Mouse (Mus musculus): ENCODE results near the gene Bcar3.
"Not testable (repeated sequence)": the region's sequence is repeated elsewhere in the genome, so short reads cannot be mapped to it uniquely, and the experiment has no call there.

The Bcar3 gene

DNA sequence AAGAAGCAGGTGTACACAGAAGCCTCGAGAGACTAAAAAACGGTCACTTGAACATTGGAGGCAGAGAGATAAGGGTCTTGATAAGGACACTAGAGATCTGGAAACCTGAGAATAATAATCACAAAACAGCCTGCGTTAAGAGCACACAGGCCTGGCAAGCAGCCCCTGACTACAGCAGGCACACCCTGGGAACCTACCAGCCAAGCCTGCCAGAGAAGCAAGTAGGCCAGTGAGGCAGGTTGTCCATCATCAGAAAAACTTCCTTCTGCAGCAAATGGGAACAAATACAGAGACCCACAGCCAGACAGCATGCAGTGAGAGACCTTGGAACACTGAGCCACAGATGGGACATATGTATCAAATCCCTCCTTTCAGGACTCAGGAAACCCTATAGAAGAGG lies 93.8 kb downstream of the Bcar3 start:
- no peak for DNase-seq

DNA sequence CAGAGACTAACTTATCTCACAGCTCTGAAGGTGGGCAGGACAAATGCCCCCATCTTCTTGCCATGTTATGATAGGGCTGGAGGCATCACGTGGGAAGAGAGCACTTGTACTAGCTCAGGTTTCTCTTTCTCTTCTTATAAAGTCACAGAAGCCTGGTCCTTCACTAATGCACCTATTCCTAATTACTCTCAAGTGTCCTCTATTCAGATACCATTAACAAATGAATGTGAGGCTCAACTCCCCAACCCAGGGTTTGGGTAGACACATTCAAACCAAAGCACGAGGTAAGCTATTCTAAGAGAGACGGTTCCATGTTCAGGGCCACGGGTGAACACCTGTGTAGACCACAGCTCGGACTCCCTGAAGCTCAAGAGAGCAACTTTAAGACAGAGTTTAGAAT lies 96.0 kb downstream of the Bcar3 start:
- no peak for DNase-seq

GRCm38 (mm10) chr3:122391098-122391497 lies 97.2 kb downstream of the Bcar3 start:
- DNase-seq, result no peak

- no peak for DNase-seq
These were observed 97.9 kb downstream of the Bcar3 start for GRCm38 (mm10) chr3:122391816-122392215.

- not testable (repeated sequence) for DNase-seq
These were observed 99.5 kb downstream of the Bcar3 start for GRCm38 (mm10) chr3:122393411-122393810.

- DNase-seq, result no peak
These were observed 100.0 kb downstream of the Bcar3 start for GRCm38 (mm10) chr3:122393836-122394374.

GRCm38 (mm10) chr3:122396957-122397356 lies 103.0 kb downstream of the Bcar3 start:
- no peak for DNase-seq

DNA sequence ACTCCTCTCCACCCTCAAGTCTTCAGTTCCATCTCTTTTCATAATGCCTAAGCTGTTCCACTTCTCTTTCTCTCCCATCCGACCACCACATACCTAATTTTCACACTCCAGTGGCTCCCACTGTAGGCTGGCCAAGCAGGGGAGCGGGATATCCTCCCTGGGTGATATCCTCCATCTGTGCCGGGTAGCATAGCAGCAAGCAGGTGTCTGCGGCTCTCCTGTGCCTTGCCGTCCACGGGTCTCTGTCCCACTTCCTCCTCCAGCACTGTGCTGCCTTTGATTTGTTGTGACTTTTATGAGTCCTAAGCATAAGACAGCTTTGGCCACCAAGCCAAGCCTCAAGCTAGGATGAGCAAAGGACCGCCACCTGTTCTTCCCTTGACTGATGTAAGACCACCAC lies 103.5 kb downstream of the Bcar3 start:
- DNase-seq, result no peak

DNA sequence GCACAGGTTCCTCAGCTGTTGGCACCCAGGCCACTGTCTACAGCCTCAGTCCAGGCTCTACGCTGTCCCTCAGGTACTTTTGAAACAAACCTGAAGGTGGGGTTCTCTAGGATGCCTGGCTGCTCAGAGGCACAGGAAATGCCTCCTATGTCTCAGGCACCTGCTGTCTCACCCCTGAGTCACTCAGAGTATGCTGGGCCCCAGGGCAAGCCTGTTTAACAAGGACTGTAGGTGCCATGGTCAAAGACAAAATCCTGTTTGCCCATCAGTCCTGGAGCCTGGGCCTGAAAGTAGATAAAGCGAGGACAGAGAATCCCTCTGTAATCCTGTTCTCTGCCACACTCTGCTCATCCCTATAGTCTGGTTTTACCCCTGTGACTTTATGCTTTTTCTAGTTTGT lies 107.1 kb downstream of the Bcar3 start:
- no peak for DNase-seq

DNA sequence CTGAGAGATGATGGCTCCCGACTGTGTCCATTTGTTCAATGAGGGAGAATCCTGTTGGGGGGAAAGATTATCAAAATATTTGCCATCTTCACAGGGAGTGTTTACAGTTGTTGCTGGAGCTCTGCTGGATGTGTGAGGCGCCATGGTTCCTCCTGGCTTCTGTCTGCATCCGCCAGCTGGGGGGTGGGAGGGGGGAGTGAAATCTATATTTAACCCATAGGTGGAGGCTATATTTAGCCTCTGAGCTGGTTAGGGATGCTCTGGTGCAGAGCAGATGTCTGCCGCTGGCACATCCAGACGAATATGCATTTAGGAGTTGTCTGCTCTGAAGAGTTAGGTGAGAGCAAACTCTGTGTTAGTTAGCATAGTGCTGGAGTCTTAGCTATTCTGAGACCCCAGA lies 108.2 kb downstream of the Bcar3 start:
- DNase-seq, result no peak

DNA sequence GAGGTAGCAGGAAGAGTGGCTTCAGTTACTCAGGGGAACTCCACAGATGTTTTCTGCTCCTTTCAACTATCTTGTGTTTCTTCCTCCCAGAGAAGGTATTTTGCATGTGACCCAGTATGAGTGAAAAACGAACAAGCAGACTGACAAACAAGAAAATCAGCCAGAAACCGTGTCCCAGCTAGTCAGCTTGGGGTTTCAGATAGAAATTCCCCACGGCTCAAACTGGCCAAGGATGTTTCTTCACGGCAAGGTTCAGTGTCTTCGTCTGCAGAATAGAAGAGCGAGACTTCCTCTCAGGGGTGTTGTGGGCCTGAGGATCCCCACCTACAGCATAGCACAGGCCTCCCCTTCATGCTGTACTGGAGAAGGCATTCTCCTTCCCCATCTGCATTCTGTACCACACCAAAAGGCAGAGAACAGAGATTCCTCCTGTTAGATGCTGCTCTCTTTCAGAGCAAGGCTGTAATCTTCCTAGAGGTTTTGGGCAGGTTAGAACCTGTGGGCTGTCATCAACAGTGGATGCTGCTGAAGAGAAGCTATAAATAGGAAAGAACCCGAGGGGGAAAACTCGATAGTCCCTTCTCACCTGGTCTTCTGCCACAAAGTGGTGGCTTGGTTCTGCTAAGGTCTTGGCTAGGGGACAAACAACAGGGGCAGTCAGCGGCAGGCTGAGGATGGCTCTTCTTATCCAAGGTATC lies 110.1 kb downstream of the Bcar3 start:
- DNase-seq, result no peak

DNA sequence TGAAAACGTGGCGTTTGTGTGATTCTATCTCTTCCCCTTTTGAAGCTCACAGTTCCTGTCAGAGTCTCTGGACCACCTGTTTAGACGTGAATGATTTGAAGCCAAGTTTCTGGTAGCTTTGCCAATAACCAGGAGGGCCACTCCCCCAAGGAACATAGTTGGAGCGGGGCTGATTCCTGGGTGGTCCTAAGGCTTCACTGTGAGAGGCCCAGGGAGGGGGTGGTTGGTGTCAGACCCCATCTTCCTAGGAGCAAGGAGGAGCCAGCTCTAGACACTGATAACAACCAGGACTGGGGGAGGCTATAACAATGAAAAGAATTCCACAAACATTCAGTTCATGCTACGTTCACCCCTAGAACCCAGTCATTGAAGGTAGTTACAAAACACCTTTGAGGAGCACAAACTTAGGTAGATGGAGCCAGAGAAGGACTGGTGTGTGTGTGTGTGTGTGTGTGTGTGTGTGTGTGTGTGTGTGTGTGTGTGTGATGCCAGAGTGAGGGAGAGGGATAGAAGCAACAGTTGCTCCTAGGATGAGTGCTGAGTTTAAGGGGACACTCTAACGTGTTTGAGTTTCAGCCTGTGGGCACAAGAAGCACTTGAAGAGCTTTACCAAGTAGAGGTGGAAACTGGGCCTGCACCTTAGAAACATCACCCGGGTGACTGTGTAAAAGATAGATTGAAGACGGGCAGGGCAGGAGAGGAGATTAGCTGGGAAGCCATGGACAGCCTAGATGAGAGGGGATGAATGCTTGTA lies 111.4 kb downstream of the Bcar3 start:
- DNase-seq, result no peak

DNA sequence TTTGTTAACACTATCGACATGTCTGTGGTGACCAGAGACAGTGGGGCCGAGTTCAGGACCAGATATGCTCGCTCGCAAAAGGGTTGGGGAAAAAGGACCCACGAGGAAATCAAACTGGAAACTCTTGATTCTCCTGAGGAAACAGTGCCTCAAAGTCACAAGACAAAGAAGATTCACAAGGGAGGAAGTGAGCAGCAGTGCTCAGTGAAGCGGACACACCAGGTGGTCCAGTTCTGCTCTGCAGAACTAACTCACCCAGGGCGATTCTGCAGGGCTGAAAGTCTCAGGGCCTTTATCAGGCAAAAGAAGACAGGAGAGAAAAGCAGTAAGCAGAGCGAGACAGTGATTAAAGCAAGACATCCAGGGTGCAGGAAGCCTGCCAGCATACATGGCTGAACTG lies 112.5 kb downstream of the Bcar3 start:
- DNase-seq, result no peak

- DNase-seq, result no peak
These were observed 113.8 kb downstream of the Bcar3 start for GRCm38 (mm10) chr3:122407757-122408156.

GRCm38 (mm10) chr3:122408798-122409311 lies 114.9 kb downstream of the Bcar3 start:
- DNase-seq, result no peak

DNA sequence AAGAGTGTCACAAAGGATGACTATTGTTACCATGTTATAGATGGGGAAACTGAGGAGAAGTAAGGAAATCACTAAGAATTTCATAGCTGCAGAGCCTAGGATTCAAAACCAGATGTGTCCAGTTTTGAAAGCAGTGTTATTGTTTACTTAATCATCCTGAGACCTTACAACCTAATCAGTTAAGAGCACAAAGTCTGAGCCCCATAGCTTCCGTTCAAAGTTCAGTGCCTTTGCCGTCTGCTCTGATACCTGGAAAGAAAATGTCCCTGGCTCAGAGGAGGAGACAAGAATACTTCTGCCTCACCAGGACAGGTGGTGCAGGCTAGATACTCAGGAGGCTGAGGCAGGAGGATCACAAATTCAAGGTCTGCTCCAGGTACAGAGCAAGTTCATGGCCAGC lies 117.7 kb downstream of the Bcar3 start:
- DNase-seq, result no peak

- peak in 1 of 2 experiments; percentile 49 for DNase-seq
These were observed 120.0 kb downstream of the Bcar3 start for GRCm38 (mm10) chr3:122413729-122414561.

- DNase-seq, result no peak
These were observed 120.9 kb downstream of the Bcar3 start for GRCm38 (mm10) chr3:122414868-122415267.

DNA sequence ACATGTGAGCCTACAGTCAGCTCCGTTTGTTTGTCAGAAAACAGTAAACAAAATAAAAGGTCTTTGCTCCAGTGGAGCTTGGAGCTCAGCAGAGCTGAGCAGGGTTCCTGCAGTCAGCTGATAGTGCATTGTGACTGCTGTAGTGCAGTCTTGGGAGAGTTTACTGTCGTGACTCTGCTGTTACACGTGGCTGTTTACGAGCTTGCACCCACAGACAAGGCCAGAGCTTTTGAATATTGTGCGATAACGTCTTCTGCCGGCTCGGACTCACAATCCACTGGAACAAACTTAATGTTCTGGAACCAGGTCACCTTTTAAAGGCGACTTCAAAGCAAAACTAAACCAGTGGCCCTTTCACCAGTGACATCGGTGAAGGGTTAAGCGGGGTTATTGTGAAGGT lies 123.5 kb downstream of the Bcar3 start:
- DNase-seq, result peak in 1 of 2 experiments; percentile 35

DNA sequence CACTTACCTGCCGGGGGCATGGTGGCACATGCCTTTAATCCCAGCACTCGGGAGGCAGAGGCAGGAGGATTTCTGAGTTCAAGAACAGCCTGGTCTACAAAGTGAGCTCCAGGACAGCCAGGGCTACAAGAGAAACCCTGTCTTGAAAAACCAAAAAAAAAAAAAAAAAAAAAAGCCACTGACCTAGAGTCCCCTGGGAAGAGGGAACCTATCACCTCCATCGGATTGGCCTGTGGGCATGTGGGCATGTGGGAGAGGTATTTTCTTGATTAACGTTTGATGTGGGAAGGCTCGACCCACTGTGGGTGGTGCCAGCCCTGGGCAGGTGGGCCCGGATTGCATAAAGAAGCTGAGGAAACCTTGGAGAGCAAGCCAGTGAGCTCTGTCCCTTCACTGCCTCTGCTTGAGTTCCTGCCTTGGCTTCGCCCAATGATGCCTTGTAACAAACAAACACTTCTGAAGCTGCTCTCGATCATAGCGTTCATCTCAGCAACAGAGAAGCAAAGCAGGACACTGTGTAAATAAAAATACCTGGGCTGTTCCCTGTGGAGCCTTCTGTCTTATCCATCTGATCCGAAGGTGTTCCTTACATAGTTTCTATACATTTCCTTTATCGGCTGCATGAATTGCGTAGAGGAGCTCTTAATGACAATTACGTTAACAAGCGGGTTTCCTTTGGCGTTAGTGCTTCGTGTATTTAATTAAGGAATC lies 124.8 kb downstream of the Bcar3 start:
- no peak for DNase-seq

- peak; percentile 74 to 78 for DNase-seq
These were observed 125.9 kb downstream of the Bcar3 start for GRCm38 (mm10) chr3:122419610-122420409.

GRCm38 (mm10) chr3:122420410-122420774 lies 126.5 kb downstream of the Bcar3 start:
- no peak for DNase-seq
